ENCODE assay signal across 9 mouse cellular contexts in genomic region chr13:24965130-24965845, GRCm38 (mm10). TPM values are rescaled to one million over a fixed set of nuclear protein-coding genes. Genes with fewer than 3 reads are reported as not detected.
A peak's percentile ranks its signal among the peaks of the same experiment; 100 is the strongest.
DNase-seq lines count a peak whose midpoint lies in the region; ATAC-seq and TF ChIP-seq lines count a peak whose summit lies in the region.
"Had no signal": no experiment of that assay in that cellular context is flagged by ENCODE, and none has a peak within 500 bp of the region (broad histone marks: within the 10 kb centered on the region; RNA-seq: fewer than 3 reads in every experiment).

No protein-coding gene starts in this region.

- dilution Hi-C loops in CH12.LX (cut with MboI; ENCODE audit: extremely low pct_ligation_motif_present, extremely low pct_unique_long_range_greater_than_20kb, low sequenced_read_pairs): no loop called here

- peak overlapping the region; percentile 41 for H3K4me3 ChIP-seq in heart, embryonic 12.5 days
- H3K4me3 ChIP-seq in CH12.LX (replicated peaks in 1 of 3; ENCODE audit: low read depth in 2 of 3, low read length in 2 of 3, poor library complexity in 1 of 3): peak overlapping the region; percentile 4 to 51 (median 27)
- peak overlapping the region; percentile 34 for H3K4me3 ChIP-seq in forebrain, embryonic 10.5 days

- no peak for ATAC-seq in heart, embryonic 12.5 days (ENCODE audit: insufficient number of reproducible peaks, low FRiP score)

- no peak for TF ChIP-seq POLR2A in CH12.LX (IDR thresholded peaks at IDR 0.05; ENCODE audit: low read depth, low read length)

- no peak for TF ChIP-seq CTCF in CH12.LX (conservative IDR thresholded peaks at IDR 0.05 in 1 of 2, IDR thresholded peaks at IDR 0.05 in 1 of 2; ENCODE audit: low read depth in 2 of 2, low read length in 2 of 2)

- H3K4me2 ChIP-seq in heart, embryonic 12.5 days: peak overlapping the region; percentile 66
- H3K4me2 ChIP-seq in CH12.LX (ENCODE audit: insufficient read depth, low read depth, poor library complexity, severe bottlenecking): peak overlapping the region; percentile 82

- no peak for DNase-seq in heart, adult 11 months
- peak; percentile 30 for DNase-seq in CH12.LX (ENCODE audit: extremely low read depth)
- no peak for DNase-seq in forebrain, embryonic 10.5 days (ENCODE audit: extremely low spot score, low spot score)
- peak; percentile 58 for DNase-seq in liver
- DNase-seq in retina, postnatal 1 day: peak; percentile 53
- DNase-seq in layer of hippocampus, postnatal 25 days (ENCODE audit: extremely low spot score in 1 of 2, low spot score in 1 of 2): no peak
- DNase-seq in urinary bladder, postnatal 25 days (ENCODE audit: low spot score): no peak

- 0 out of 2 replicates have a peak, but pooled peaks cover 5% of the 10 kb centered on the region for H3K27me3 ChIP-seq in heart, embryonic 12.5 days (replicated peaks)
- peaks cover 3% of the 10 kb centered on the region for H3K27me3 ChIP-seq in CH12.LX (replicated peaks)
- H3K27me3 ChIP-seq in forebrain, embryonic 10.5 days (ENCODE audit: poor library complexity, severe bottlenecking): peaks cover 20% of the 10 kb centered on the region

- peak overlapping the region; percentile 2; the same call in 1 of the 2 replicates for H3K9ac ChIP-seq in heart, embryonic 12.5 days
- H3K9ac ChIP-seq in CH12.LX (ENCODE audit: insufficient read depth, low read depth): peak overlapping the region; percentile 46

- peaks cover 3% of the 10 kb centered on the region; the same call in 1 of the 2 replicates for H3K4me1 ChIP-seq in heart, embryonic 12.5 days (replicated peaks)
- H3K4me1 ChIP-seq in CH12.LX (ENCODE audit: control insufficient read depth in 1 of 2, insufficient read depth in 2 of 2): peaks cover 5 to 27% of the 10 kb centered on the region in 2 experiments
- H3K4me1 ChIP-seq in forebrain, embryonic 10.5 days: peaks cover 12% of the 10 kb centered on the region

- H3K36me3 ChIP-seq in heart, embryonic 12.5 days: no peaks in the 10 kb centered on the region
- H3K36me3 ChIP-seq in CH12.LX (replicated peaks in 1 of 2; ENCODE audit: control insufficient read depth in 1 of 2, insufficient read depth in 1 of 2, low read length in 1 of 2): no peaks in the 10 kb centered on the region
- H3K36me3 ChIP-seq in forebrain, embryonic 10.5 days (replicated peaks): no peaks in the 10 kb centered on the region
- H3K36me3 ChIP-seq: G1E had no signal

- H3K79me2 ChIP-seq in CH12.LX (replicated peaks; ENCODE audit: control insufficient read depth, extremely low read depth, insufficient read depth, poor library complexity, severe bottlenecking): no peaks in the 10 kb centered on the region

- no peak for TF ChIP-seq RAD21 in CH12.LX (IDR thresholded peaks at IDR 0.05; ENCODE audit: low read depth, low read length)

- no peaks in the 10 kb centered on the region for H3K9me3 ChIP-seq in heart, embryonic 12.5 days (replicated peaks)
- no peaks in the 10 kb centered on the region for H3K9me3 ChIP-seq in CH12.LX (replicated peaks; ENCODE audit: low read length)
- H3K9me3 ChIP-seq in forebrain, embryonic 10.5 days: no peaks in the 10 kb centered on the region
- H3K9me3 ChIP-seq: G1E had no signal

- WGBS in heart, embryonic 12.5 days: 19% methylated on average over 15 of the region's 15 CpGs
- WGBS in forebrain, embryonic 10.5 days: 25% methylated on average over 15 of the region's 15 CpGs

- no peak overlapping the region for H3K27ac ChIP-seq in heart, embryonic 12.5 days (ENCODE audit: poor library complexity, severe bottlenecking)
- no peak overlapping the region for H3K27ac ChIP-seq in CH12.LX (ENCODE audit: insufficient read depth, low read depth)
- no peak overlapping the region for H3K27ac ChIP-seq in forebrain, embryonic 10.5 days

- in situ Hi-C loops in CH12.LX (cut with MboI; ENCODE audit: low pct_ligation_motif_present, low pct_unique_long_range_greater_than_20kb, low sequenced_read_pairs): no loop called here

- no peak for TF ChIP-seq EP300 in CH12.LX (IDR thresholded peaks at IDR 0.05; ENCODE audit: low read length)

TF ChIP-seq in CH12.LX, 34 proteins besides CTCF, POLR2A, EP300 and RAD21:
- TF ChIP-seq NELFE (IDR thresholded peaks at IDR 0.05; ENCODE audit: low read depth, low read length): no peak
- no peak for TF ChIP-seq MYC (IDR thresholded peaks at IDR 0.05; ENCODE audit: low read depth, low read length)
- TF ChIP-seq USF1 (IDR thresholded peaks at IDR 0.05; ENCODE audit: low read depth, low read length): no peak
- no peak for TF ChIP-seq ELF1 (IDR thresholded peaks at IDR 0.05; ENCODE audit: low read depth, low read length)
- 0 out of 2 replicates have a peak, but pooled peaks have one; percentile 21 for TF ChIP-seq IRF4 (IDR thresholded peaks at IDR 0.05; ENCODE audit: low read depth, low read length)

RNA-seq across cellular contexts. Expression of gene Gpld1, which starts 22.3 kb away (rescaled TPM):
- 0.15 and 0.24 TPM in 2 replicates for polyA plus RNA-seq in heart, embryonic 12.5 days (2016; fragmentation: Nextera tagmentation; extraction: Ambion mirVana)
- total RNA-seq in CH12.LX (2012; rRNA removed) (1.0 and 1.4 TPM in 2 replicates), CH12.LX (2014; rRNA removed) (0.30 and 0.34 TPM in 2 replicates)
- 0.23 and 0.57 TPM in 2 replicates for polyA plus RNA-seq in CH12.LX (2012; ENCODE audit: insufficient read length, low read depth)
- 0.25 and 0.40 TPM in 2 replicates for polyA plus RNA-seq in forebrain, embryonic 10.5 days (2016; fragmentation: Nextera tagmentation; extraction: Ambion mirVana)
- 10 to 100 TPM; 11.9 to 20.7 TPM for total RNA-seq in layer of hippocampus, postnatal 25 days (2021)

RNA-seq across cellular contexts. Expression of gene Aldh5a1, which starts 27.8 kb away (rescaled TPM):
- polyA plus RNA-seq in heart, embryonic 12.5 days (2016; fragmentation: Nextera tagmentation; extraction: Ambion mirVana): 13.3 and 13.8 TPM in 2 replicates
- total RNA-seq in CH12.LX (2012; rRNA removed) (1.6 and 2.4 TPM in 2 replicates), CH12.LX (2014; rRNA removed) (0.36 and 0.50 TPM in 2 replicates)
- 0.93 and 1.3 TPM in 2 replicates for polyA plus RNA-seq in CH12.LX (2012; ENCODE audit: insufficient read length, low read depth)
- polyA plus RNA-seq in forebrain, embryonic 10.5 days (2016; fragmentation: Nextera tagmentation; extraction: Ambion mirVana): 8.1 and 8.5 TPM in 2 replicates
- 10 to 100 TPM; 60.6 to 61.7 TPM for total RNA-seq in layer of hippocampus, postnatal 25 days (2021)
- polyA plus RNA-seq: G1E had no signal

RNA-seq across cellular contexts. Expression of gene Mrs2, which starts 54.9 kb away (rescaled TPM):
- polyA plus RNA-seq in heart, embryonic 12.5 days (2016; fragmentation: Nextera tagmentation; extraction: Ambion mirVana): 27.6 and 28.7 TPM in 2 replicates
- total RNA-seq in CH12.LX (2012; rRNA removed): 12.6 and 15.5 TPM in 2 replicates
- total RNA-seq in CH12.LX (2014; rRNA removed): 12.1 TPM in 2 replicates
- polyA plus RNA-seq in CH12.LX (2012; ENCODE audit: insufficient read length, low read depth): 29.5 and 38.8 TPM in 2 replicates
- polyA plus RNA-seq in forebrain, embryonic 10.5 days (2016; fragmentation: Nextera tagmentation; extraction: Ambion mirVana): 18.9 and 21.0 TPM in 2 replicates
- 10 to 100 TPM; 56.6 to 60.5 TPM for total RNA-seq in layer of hippocampus, postnatal 25 days (2021)

Comparison
In these comparisons a context has a peak if more than half of its experiments do, and no peak if none do; other contexts are left out.
1. DNase-seq: peak in CH12.LX (single experiment), liver (single experiment) and retina, postnatal 1 day (single experiment); none in heart, adult 11 months (single experiment), forebrain, embryonic 10.5 days (single experiment), layer of hippocampus, postnatal 25 days (0 of 2) and urinary bladder, postnatal 25 days (single experiment).
2. Peak in every context shown above with its lines, with median percentiles within 50 percentile points of each other: H3K4me3 ChIP-seq.